Mouse (Mus musculus): ENCODE measurements at regions not wholly inside any gene's neighbourhood (a gene's known extent, or its start where the extent isn't known, plus 50 kb on each side); places are given as distances from the start of the nearest gene placed in this dataset.

DNA sequence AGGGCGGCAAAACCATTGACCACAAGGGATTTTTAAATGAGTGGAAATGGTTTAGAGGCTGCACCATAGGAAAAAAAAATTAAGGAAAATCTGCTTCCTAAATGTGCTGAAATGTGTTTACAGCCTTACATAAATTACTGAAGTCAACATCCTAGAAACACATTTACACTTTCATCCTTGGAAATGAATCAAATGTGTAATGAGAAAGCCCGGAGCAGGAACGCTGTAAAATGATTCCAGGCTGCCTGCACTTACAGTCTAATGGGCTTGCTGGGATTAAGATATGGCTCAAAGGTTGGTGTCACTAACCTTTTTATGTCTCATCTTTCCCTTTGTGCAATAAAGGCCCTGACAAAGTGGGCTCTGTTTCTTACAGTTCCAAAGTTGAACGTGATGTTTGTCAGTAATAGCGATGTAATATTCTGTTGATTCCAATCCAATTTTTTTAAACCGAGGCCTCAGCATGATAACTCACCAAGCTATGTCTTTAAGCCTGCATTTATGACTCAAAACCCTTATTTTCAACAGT, 172.1 kb upstream of the B3gat2 start:
- no peak for DNase-seq (ENCODE audit: low read depth, low spot score)

GRCm38 (mm10) chr1:23602710-23603291, 158.8 kb upstream of the B3gat2 start:
- no peak for DNase-seq (ENCODE audit: low read depth, low spot score)

GRCm38 (mm10) chr1:23629366-23629765, 132.2 kb upstream of the B3gat2 start:
- no peak for DNase-seq (ENCODE audit: low read depth, low spot score)

DNA sequence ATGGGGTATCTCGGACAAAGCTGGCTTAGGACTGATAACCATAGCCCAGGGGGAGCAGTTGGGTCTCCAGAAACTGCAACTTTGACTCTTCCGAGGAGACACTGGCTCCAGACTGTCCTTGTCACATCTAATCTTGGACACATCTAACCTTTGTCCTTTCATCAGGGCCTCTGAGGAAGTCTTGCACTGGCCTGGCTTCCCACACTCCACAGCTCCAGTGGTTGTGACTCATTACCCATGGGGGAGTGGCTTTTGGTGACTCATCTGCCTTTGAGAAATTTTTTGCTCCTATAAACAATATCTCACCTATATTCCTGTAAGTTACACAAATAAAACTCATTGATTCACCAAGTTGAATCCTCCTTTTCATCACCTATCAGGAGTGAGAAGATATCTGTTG, 116.5 kb upstream of the B3gat2 start:
- DNase-seq (ENCODE audit: low read depth, low spot score): no peak

DNA sequence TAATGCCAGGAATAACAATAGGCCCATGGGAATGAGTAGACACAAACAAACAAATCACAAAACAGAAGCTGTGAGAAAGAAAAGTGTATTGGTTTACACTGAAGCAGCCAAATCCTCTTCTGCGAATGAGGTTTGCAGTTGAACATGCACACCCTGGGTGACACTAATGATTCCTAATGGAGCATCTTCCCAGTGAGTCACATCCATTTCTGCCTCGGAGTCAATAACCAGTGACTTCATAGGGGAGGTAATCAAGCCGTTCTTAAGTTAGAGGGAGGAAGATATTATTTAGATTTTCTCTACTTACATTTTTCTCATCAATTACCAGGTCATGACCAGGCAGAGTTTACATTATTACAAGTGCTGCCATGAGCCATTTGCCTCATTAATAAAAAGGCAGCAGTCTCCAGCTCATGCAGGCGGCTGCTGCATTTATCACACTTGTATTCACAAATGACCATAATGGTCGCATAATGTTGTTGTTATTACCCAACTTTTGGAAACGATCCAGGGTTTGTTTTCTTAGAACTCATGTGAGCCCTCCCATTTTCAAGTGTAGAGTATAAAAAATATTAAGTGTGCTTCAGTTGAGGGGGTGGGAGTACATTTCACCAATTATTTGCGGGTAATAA, 112.6 kb upstream of the B3gat2 start:
- DNase-seq (ENCODE audit: low read depth, low spot score): no peak

DNA sequence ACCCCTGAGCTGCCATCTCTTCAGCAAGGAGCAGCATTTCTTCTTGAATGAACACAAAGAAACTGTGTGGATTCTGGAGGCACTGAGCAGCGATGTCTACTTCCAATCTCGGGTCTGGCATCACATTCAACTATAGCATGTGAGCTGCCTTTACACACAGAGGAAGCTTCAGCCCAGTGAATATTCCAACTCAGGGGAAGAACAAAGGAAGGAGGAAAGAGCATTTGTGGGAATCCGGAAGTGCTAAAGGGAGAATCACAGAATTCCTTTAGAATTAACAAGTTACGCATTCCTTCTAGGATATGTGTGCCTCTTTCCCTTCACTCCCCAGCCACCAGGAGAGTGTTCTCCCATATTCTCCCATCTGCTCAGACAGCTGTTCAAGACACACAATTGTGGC, 111.7 kb upstream of the B3gat2 start:
- DNase-seq (ENCODE audit: low read depth, low spot score): peak; percentile 62

- DNase-seq (ENCODE audit: low read depth, low spot score): no peak
Observed at GRCm38 (mm10) chr1:23653628-23654027, 107.9 kb upstream of the B3gat2 start.

- no peak for DNase-seq (ENCODE audit: low read depth, low spot score)
Observed at GRCm38 (mm10) chr1:23655768-23656167, 105.8 kb upstream of the B3gat2 start.

DNA sequence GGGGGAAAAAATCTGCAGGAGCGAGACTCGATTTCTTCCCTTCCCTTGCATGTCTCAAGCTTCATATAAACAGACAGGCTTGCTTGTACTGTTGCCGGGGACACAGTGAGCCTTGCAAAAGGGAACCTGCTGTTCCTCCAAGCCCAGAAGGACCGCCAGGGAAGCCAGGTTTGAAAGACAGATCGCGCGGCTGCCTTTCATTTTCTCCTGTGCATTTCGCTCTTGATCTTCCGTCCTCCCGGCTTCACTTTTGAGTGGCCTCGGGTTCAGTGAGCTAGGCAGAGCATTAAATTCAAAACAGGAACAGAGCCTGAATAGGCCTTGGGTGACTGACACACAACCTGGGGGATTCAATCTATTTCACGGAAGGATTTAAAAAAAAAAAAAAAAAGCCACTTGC, 105.3 kb upstream of the B3gat2 start:
- no peak for DNase-seq (ENCODE audit: low read depth, low spot score)

DNA sequence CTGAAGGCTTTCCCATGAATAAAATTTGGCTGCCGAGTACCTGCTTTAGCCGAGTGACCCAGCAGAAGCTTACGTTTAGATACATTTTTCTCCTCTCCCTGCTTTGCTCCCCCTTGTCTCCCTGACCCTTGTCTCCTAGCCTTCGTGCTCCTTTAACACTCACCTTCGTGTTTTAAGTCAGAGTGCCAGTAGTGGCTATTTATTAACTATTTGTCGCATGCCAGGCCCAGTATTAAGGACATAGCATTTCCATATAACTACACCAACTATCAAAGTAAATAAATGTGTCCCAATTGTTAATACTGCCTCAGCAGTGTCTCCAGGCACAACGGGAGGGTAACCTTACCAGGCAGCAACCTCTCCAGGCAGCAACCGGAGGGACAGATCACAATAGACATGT, 104.8 kb upstream of the B3gat2 start:
- DNase-seq (ENCODE audit: low read depth, low spot score): no peak

DNA sequence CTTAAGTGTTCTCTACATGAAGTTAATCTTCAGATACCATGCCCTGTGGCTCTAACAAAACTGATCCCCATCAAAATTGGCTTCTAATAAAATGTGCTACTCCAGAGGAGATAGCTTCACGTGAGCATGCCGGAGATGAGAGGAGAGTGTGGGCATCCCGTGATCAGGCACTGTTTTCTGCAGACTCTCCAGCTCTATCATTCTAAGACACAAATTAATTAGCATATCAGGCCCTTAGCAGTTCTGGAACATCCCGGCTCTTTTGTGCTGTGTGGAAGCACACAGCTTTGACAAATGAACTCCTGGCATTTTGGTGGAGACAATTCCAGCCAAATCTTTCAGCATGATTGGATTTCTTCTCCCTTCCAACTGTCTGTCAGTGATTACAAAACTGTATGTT, 91.0 kb upstream of the B3gat2 start:
- no peak for DNase-seq (ENCODE audit: low read depth, low spot score)

- no peak for DNase-seq (ENCODE audit: low read depth, low spot score)
Observed at GRCm38 (mm10) chr1:23674357-23674756, 87.2 kb upstream of the B3gat2 start.

DNA sequence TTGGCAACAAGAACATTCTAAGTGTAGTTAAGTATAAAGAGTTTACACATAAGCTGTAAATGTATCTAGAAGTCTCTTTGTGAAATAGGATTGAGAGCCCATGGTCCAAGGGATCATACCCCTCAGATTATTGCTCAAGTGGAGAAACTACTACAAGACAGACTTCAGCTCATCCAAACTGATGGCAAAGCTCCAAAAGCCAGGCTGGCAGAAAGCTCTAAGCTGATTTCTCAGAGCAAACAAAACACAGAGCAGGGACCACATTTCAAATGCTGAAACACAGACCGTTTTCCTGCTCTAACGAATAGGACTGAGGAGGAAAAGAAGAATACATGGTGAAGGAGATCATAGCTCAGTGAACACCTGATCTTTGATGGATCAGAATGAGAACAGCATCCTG, 85.3 kb upstream of the B3gat2 start:
- no peak for DNase-seq (ENCODE audit: low read depth, low spot score)

DNA sequence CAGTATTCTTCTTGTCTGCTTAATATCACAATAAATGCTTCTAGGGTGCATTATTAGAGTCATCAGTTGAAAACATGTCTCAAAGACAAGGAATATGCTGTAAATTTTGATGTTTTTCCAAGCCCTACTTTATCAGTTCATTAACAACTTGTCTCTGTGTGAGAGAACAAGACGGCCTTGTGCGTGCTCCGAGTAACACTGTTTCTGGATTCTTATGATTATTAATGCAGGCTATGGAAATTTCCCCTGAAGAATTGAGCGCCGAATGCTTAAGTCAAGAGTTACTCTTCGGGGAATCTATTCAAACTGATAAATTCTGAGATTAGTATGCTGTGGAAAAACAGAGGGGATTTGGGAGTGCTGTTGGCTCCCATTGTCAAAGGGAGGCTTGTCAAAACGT, 72.2 kb upstream of the B3gat2 start:
- DNase-seq (ENCODE audit: low read depth, low spot score): no peak

DNA sequence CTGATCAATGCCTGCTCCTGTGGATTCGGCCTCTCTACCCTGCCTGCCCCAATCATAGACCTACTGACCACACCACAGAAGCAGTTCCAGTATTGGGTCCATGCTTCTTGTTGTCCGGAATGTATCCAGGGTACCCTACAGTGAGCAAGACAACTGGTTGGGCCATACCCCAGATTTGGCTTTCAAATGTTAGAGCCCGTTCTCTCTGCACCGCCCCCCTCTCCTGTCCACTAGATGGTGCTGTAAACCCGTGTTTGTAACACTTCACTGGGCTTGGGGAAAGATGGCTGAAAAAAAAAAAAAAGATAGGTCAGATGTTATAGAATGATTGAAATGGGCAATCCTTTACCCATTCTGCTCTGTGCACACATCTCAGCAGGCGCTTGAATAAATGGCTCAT, 56.1 kb upstream of the B3gat2 start:
- peak; percentile 59 for DNase-seq (ENCODE audit: low read depth, low spot score)

GRCm38 (mm10) chr1:23706450-23706849, 55.1 kb upstream of the B3gat2 start:
- no peak for DNase-seq (ENCODE audit: low read depth, low spot score)
